Mouse (Mus musculus): Measurements from ENCODE around the gene Ap2s1. TPM values are rescaled to one million over a fixed set of nuclear protein-coding genes. Genes with fewer than 3 reads are reported as not detected.

The Ap2s1 gene
- total RNA-seq, 2 experiments from 2014 or later: 227 to 260 TPM

- DNase-seq (ENCODE audit: low spot score in 2 of 2): no peak
Observed at GRCm38 (mm10) chr7:16793010-16793725, 55.0 kb downstream of the Ap2s1 start.

DNA sequence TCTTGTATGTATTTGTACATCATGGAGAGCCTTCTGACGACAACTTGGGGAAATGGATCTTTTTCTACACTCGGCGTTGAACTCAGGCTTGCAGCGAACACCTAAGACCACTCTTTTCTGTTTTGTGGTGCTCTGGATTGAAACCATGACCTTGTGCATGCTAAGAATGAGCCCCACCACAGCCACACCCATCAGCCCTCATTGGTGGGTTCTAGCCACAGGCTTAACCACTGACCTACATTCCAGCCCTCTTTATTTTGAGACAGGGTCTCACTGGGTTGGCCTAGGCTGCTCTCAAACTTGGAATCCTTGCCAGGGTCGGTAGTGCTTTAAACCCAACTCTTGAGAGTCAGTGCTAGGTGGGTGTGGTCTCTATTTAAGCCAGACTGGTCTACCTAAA is 56.7 kb downstream of the Ap2s1 start:
- no peak for DNase-seq (ENCODE audit: low spot score in 2 of 2)

Other genes starting within 250 kb of the Ap2s1 start
- 100 to 1,000 TPM; 129 to 133 TPM for gene Arhgap35, start 123.4 kb upstream of the Ap2s1 start, total RNA-seq (2021)
- gene Ceacam15, start 62.7 kb upstream of the Ap2s1 start, total RNA-seq (2021): not detected
- under 1 TPM in 1 of 2 experiments, not detected in 1; 0.40 TPM for gene Ceacam9, start 16.5 kb upstream of the Ap2s1 start, total RNA-seq (2021)
- gene Slc1a5, start 42.9 kb downstream of the Ap2s1 start, total RNA-seq (2021): 1 to 10 TPM; 2.9 to 4.2 TPM
- gene Strn4, start 77.5 kb downstream of the Ap2s1 start, total RNA-seq (2021): 100 to 1,000 TPM; 258 to 281 TPM
- 10 to 100 TPM; 51.3 to 56.2 TPM for gene Fkrp, start 78.3 kb downstream of the Ap2s1 start, total RNA-seq (2021)
- gene Prkd2, start 104.5 kb downstream of the Ap2s1 start, total RNA-seq (2021): 1 to 10 TPM; 5.6 to 7.8 TPM
- gene Dact3, start 136.9 kb downstream of the Ap2s1 start, total RNA-seq (2021): 100 to 1,000 TPM; 186 to 201 TPM
- gene Gng8, start 153.4 kb downstream of the Ap2s1 start, total RNA-seq (2021): 1 to 10 TPM; 2.9 to 3.4 TPM
- under 1 TPM in 1 of 2 experiments, not detected in 1; 0.12 TPM for gene Ptgir, start 168.1 kb downstream of the Ap2s1 start, total RNA-seq (2021)
- 1,000 to 10,000 TPM; 1,746 to 1,798 TPM for gene Calm3, start 185.7 kb downstream of the Ap2s1 start, total RNA-seq (2021)
- gene Pnmal2, start 206.3 kb downstream of the Ap2s1 start, total RNA-seq (2021): 100 to 1,000 TPM; 291 to 326 TPM
- 100 to 1,000 TPM; 112 to 119 TPM for gene Pnmal1, start 221.3 kb downstream of the Ap2s1 start, total RNA-seq (2021)
- 10 to 100 TPM; 61.0 to 65.7 TPM for gene Gm42372, start 244.7 kb downstream of the Ap2s1 start, total RNA-seq (2021)